Comparison of ENCODE assay signal across 7 mouse cellular contexts in genomic region chr17:67697461-67697891, GRCm38 (mm10). TPM values are rescaled to one million over a fixed set of nuclear protein-coding genes. Genes with fewer than 3 reads are reported as not detected.
DNase-seq lines count a peak whose midpoint lies in the region; ATAC-seq lines count a peak whose summit lies in the region.

No protein-coding gene starts in this region.

- peaks cover 11% of the 10 kb centered on the region; the same call in 1 of the 2 replicates for H3K9me3 ChIP-seq in megakaryocyte, embryonic 14.5 days
- no peaks in the 10 kb centered on the region for H3K9me3 ChIP-seq in forebrain, embryonic 11.5 days (ENCODE audit: control insufficient read depth, low read length)
- no peaks in the 10 kb centered on the region for H3K9me3 ChIP-seq in intestine, embryonic 16.5 days (ENCODE audit: control insufficient read depth, low read length)
- H3K9me3 ChIP-seq in midbrain, embryonic 12.5 days = no peaks in the 10 kb centered on the region

- H3K9ac ChIP-seq in forebrain, embryonic 11.5 days (ENCODE audit: low read length) = peak overlapping the region; percentile 89
- H3K9ac ChIP-seq in intestine, embryonic 16.5 days (ENCODE audit: low read depth, low read length) = peak overlapping the region; percentile 74
- peak overlapping the region; percentile 76 for H3K9ac ChIP-seq in midbrain, embryonic 12.5 days (replicated peaks)

- no peak for ATAC-seq in megakaryocyte, adult 5-6 weeks (ENCODE audit: poor library complexity, severe bottlenecking)
- peak; percentile 67 for ATAC-seq in forebrain, embryonic 11.5 days (replicated peaks; ENCODE audit: low FRiP score)
- peak; percentile 78 for ATAC-seq in intestine, embryonic 16.5 days
- peak; percentile 57 for ATAC-seq in midbrain, embryonic 12.5 days (ENCODE audit: low FRiP score, low read depth)

- H3K27ac ChIP-seq in forebrain, embryonic 11.5 days (ENCODE audit: low read depth, low read length) = peak overlapping the region; percentile 81
- H3K27ac ChIP-seq in intestine, embryonic 16.5 days (ENCODE audit: low read length) = no peak overlapping the region
- peak overlapping the region; percentile 80 for H3K27ac ChIP-seq in midbrain, embryonic 12.5 days (replicated peaks)

- peak overlapping the region; percentile 87 for H3K4me2 ChIP-seq in forebrain, embryonic 11.5 days (ENCODE audit: low read depth, low read length, severe bottlenecking)
- peak overlapping the region; percentile 97 for H3K4me2 ChIP-seq in intestine, embryonic 16.5 days (ENCODE audit: low read depth, low read length)
- peak overlapping the region; percentile 78 for H3K4me2 ChIP-seq in midbrain, embryonic 12.5 days (replicated peaks)

- H3K4me1 ChIP-seq in megakaryocyte, embryonic 14.5 days = no peaks in the 10 kb centered on the region
- H3K4me1 ChIP-seq in forebrain, embryonic 11.5 days (replicated peaks; ENCODE audit: control insufficient read depth, insufficient read depth, low read length) = peaks cover 15% of the 10 kb centered on the region
- peaks cover 21% of the 10 kb centered on the region for H3K4me1 ChIP-seq in intestine, embryonic 16.5 days (ENCODE audit: control insufficient read depth, insufficient read depth, low read length)
- H3K4me1 ChIP-seq in midbrain, embryonic 12.5 days = peaks cover 49% of the 10 kb centered on the region

- no peaks in the 10 kb centered on the region for H3K36me3 ChIP-seq in megakaryocyte, embryonic 14.5 days (replicated peaks; ENCODE audit: low read length)
- H3K36me3 ChIP-seq in forebrain, embryonic 11.5 days (ENCODE audit: control insufficient read depth, insufficient read depth, low read length) = no peaks in the 10 kb centered on the region
- H3K36me3 ChIP-seq in intestine, embryonic 16.5 days (ENCODE audit: control insufficient read depth, insufficient read depth, low read length) = no peaks in the 10 kb centered on the region
- H3K36me3 ChIP-seq in midbrain, embryonic 12.5 days = no peaks in the 10 kb centered on the region

- peak overlapping the region; percentile 65 for H3K4me3 ChIP-seq in megakaryocyte, embryonic 14.5 days (replicated peaks)
- peak overlapping the region; percentile 76 for H3K4me3 ChIP-seq in forebrain, embryonic 11.5 days (ENCODE audit: low read depth, low read length)
- peak overlapping the region; percentile 79 for H3K4me3 ChIP-seq in intestine, embryonic 16.5 days (ENCODE audit: low read length)
- H3K4me3 ChIP-seq in midbrain, embryonic 12.5 days = peak overlapping the region; percentile 62

- H3K27me3 ChIP-seq in megakaryocyte, embryonic 14.5 days (replicated peaks) = peaks cover 21% of the 10 kb centered on the region
- H3K27me3 ChIP-seq in forebrain, embryonic 11.5 days (ENCODE audit: control insufficient read depth, insufficient read depth, low read length) = no peaks in the 10 kb centered on the region; the same call in 1 of the 2 replicates
- H3K27me3 ChIP-seq in intestine, embryonic 16.5 days (replicated peaks; ENCODE audit: control insufficient read depth, insufficient read depth, low read length) = no peaks in the 10 kb centered on the region
- H3K27me3 ChIP-seq in midbrain, embryonic 12.5 days = peaks cover 3% of the 10 kb centered on the region

- WGBS in forebrain, embryonic 11.5 days = under 1% methylated on average over 32 of the region's 32 CpGs
- WGBS in intestine, embryonic 16.5 days = under 1% methylated on average over 32 of the region's 32 CpGs
- WGBS in midbrain, embryonic 12.5 days = 1% methylated on average over 32 of the region's 32 CpGs

- peak; percentile 78 for DNase-seq in forebrain, embryonic 11.5 days (ENCODE audit: low spot score)
- DNase-seq in T-cell, adult 2 months (ENCODE audit: low spot score) = no peak
- DNase-seq in adrenal gland, postnatal 36 days = no peak

RNA-seq across cellular contexts. Expression of gene Lama1, which starts 0.4 kb away (rescaled TPM):
- not detected in 2 replicates for polyA plus RNA-seq in megakaryocyte, embryonic 14.5 days (2012; ENCODE audit: insufficient read depth, low replicate concordance)
- total RNA-seq in megakaryocyte, adult 5-6 weeks (2015) = not detected in 2 replicates
- total RNA-seq in megakaryocyte, adult 5-6 weeks (2017) = not detected in 2 replicates
- polyA plus RNA-seq in forebrain, embryonic 11.5 days (2014; fragmentation: Nextera tagmentation; extraction: Ambion mirVana) = 28.5 and 31.5 TPM in 2 replicates
- polyA plus RNA-seq in intestine, embryonic 16.5 days (2015; fragmentation: Nextera tagmentation; extraction: Ambion mirVana) = 1.6 TPM in 2 replicates
- 23.2 and 25.8 TPM in 2 replicates for polyA plus RNA-seq in midbrain, embryonic 12.5 days (2016; fragmentation: Nextera tagmentation; extraction: Ambion mirVana)
- 10 to 100 TPM; 10.1 to 15.7 TPM for total RNA-seq in adrenal gland, postnatal 36 days (2021)
